Comparison of ENCODE assay signal across 9 mouse cellular contexts in genomic region chr19:42325894-42326293, GRCm38 (mm10).
DNase-seq lines count a peak whose midpoint lies in the region; ATAC-seq and TF ChIP-seq lines count a peak whose summit lies in the region.
"Had no signal": no experiment of that assay in that cellular context is flagged by ENCODE, and none has a peak within 500 bp of the region (broad histone marks: within the 10 kb centered on the region; RNA-seq: fewer than 3 reads in every experiment).

No protein-coding gene starts in this region.

- no peak overlapping the region for H3K4me3 ChIP-seq in heart, embryonic 12.5 days
- no peak overlapping the region for H3K4me3 ChIP-seq in MEL (ENCODE audit: control insufficient read depth in 1 of 2, insufficient read depth in 1 of 2, low read depth in 2 of 2, low read length in 2 of 2)
- H3K4me3 ChIP-seq in embryonic facial prominence, embryonic 10.5 days = no peak overlapping the region
- H3K4me3 ChIP-seq in kidney, adult 2 months (ENCODE audit: insufficient read depth, low read depth, low read length) = no peak overlapping the region

- no peak overlapping the region for H3K4me2 ChIP-seq in heart, embryonic 12.5 days

- no peaks in the 10 kb centered on the region for H3K4me1 ChIP-seq in heart, embryonic 12.5 days (replicated peaks)
- no peaks in the 10 kb centered on the region for H3K4me1 ChIP-seq in MEL (ENCODE audit: control insufficient read depth in 1 of 2, insufficient read depth in 2 of 2, low read length in 2 of 2)
- 0 out of 2 replicates have a peak, but pooled peaks cover 4% of the 10 kb centered on the region for H3K4me1 ChIP-seq in embryonic facial prominence, embryonic 10.5 days
- no peaks in the 10 kb centered on the region for H3K4me1 ChIP-seq in kidney, adult 2 months (ENCODE audit: control insufficient read depth, insufficient read depth, low read length)

- H3K79me2 ChIP-seq in MEL (ENCODE audit: control insufficient read depth, insufficient read depth, low read length, poor library complexity) = no peaks in the 10 kb centered on the region

- H3K27me3 ChIP-seq in heart, embryonic 12.5 days (replicated peaks) = peaks cover 48% of the 10 kb centered on the region
- H3K27me3 ChIP-seq in MEL (ENCODE audit: control insufficient read depth in 1 of 2, insufficient read depth in 2 of 2, low read length in 2 of 2) = no peaks in the 10 kb centered on the region
- H3K27me3 ChIP-seq in embryonic facial prominence, embryonic 10.5 days (replicated peaks; ENCODE audit: low read depth, poor library complexity, severe bottlenecking) = no peaks in the 10 kb centered on the region; the same call in 1 of the 2 replicates
- H3K27me3 ChIP-seq in kidney, adult 2 months (replicated peaks; ENCODE audit: control insufficient read depth, insufficient read depth, low read length) = no peaks in the 10 kb centered on the region

- 8% methylated on average over 11 of the region's 11 CpGs for WGBS in heart, embryonic 12.5 days
- 7% methylated on average over 11 of the region's 11 CpGs for WGBS in embryonic facial prominence, embryonic 10.5 days
- WGBS in kidney, adult 2 months = 3% methylated on average over 11 of the region's 11 CpGs

- no peak for TF ChIP-seq POLR2A in MEL (IDR thresholded peaks at IDR 0.05; ENCODE audit: control insufficient read depth in 1 of 2, insufficient read depth in 1 of 2, low read depth in 1 of 2, low read length in 2 of 2, poor library complexity in 1 of 2)
- no peak for TF ChIP-seq POLR2A in kidney, adult 2 months (IDR thresholded peaks at IDR 0.05; ENCODE audit: low read depth, low read length)

- no peak for TF ChIP-seq RAD21 in MEL (IDR thresholded peaks at IDR 0.05; ENCODE audit: low read depth, low read length)

- peak; percentile 46 for DNase-seq in heart, adult 8-10 months (ENCODE audit: low spot score)
- peak; percentile 35 for DNase-seq in MEL (ENCODE audit: low read depth, low spot score)
- peak; percentile 79 for DNase-seq in embryonic facial prominence, embryonic 10.5 days (ENCODE audit: low spot score)
- DNase-seq in kidney, adult 2 months = peak; percentile 65
- DNase-seq in frontal cortex, postnatal 25 days (ENCODE audit: low spot score in 2 of 2) = no peak
- no peak for DNase-seq in left cerebral cortex, adult 9 months (ENCODE audit: low spot score in 2 of 2)

- no peak for ATAC-seq in heart, embryonic 12.5 days (ENCODE audit: insufficient number of reproducible peaks, low FRiP score)
- ATAC-seq in megakaryocyte progenitor cell, adult 5-6 weeks (replicated peaks; ENCODE audit: poor library complexity) = peak; percentile 54; the same call in 1 of the 2 replicates

- H3K9me3 ChIP-seq in heart, embryonic 12.5 days (replicated peaks) = no peaks in the 10 kb centered on the region
- H3K9me3 ChIP-seq in MEL (replicated peaks; ENCODE audit: insufficient read depth, low read length) = no peaks in the 10 kb centered on the region
- no peaks in the 10 kb centered on the region for H3K9me3 ChIP-seq in embryonic facial prominence, embryonic 10.5 days
- H3K9me3 ChIP-seq: G1E had no signal

- no peak overlapping the region for H3K27ac ChIP-seq in heart, embryonic 12.5 days (ENCODE audit: poor library complexity, severe bottlenecking)
- H3K27ac ChIP-seq in MEL (ENCODE audit: control insufficient read depth, low read depth, low read length) = no peak overlapping the region
- H3K27ac ChIP-seq in embryonic facial prominence, embryonic 10.5 days (replicated peaks) = no peak overlapping the region
- no peak overlapping the region for H3K27ac ChIP-seq in kidney, adult 2 months (ENCODE audit: insufficient read depth, low read depth, low read length)

- no peaks in the 10 kb centered on the region for H3K36me3 ChIP-seq in heart, embryonic 12.5 days
- no peaks in the 10 kb centered on the region for H3K36me3 ChIP-seq in MEL (ENCODE audit: control insufficient read depth in 1 of 2, insufficient read depth in 2 of 2, low read length in 2 of 2)
- no peaks in the 10 kb centered on the region for H3K36me3 ChIP-seq in embryonic facial prominence, embryonic 10.5 days (replicated peaks)
- no peaks in the 10 kb centered on the region for H3K36me3 ChIP-seq in kidney, adult 2 months (ENCODE audit: control insufficient read depth, insufficient read depth, low read length)
- H3K36me3 ChIP-seq: G1E had no signal

- TF ChIP-seq CTCF in MEL (IDR thresholded peaks at IDR 0.05 in 2 of 3, conservative IDR thresholded peaks at IDR 0.05 in 1 of 3; ENCODE audit: control insufficient read depth in 1 of 3, insufficient read depth in 1 of 3, low read depth in 2 of 3, low read length in 3 of 3, poor library complexity in 1 of 3, severe bottlenecking in 1 of 3) = no peak
- no peak for TF ChIP-seq CTCF in kidney, adult 2 months (conservative IDR thresholded peaks at IDR 0.05; ENCODE audit: insufficient read depth, insufficient read length, low read depth, low read length)

- no peak for TF ChIP-seq EP300 in MEL (IDR thresholded peaks at IDR 0.05; ENCODE audit: low read depth in 1 of 2, low read length in 2 of 2)

- no peak overlapping the region for H3K9ac ChIP-seq in heart, embryonic 12.5 days
- H3K9ac ChIP-seq in MEL (ENCODE audit: control insufficient read depth, low read depth, low read length, poor library complexity, severe bottlenecking) = no peak overlapping the region

TF ChIP-seq in MEL, 35 proteins besides CTCF, POLR2A, EP300 and RAD21:
- TF ChIP-seq MEF2A (IDR thresholded peaks at IDR 0.05; ENCODE audit: extremely low read depth, insufficient replicate concordance, low read depth, low read length, poor library complexity, severe bottlenecking) (no peak), USF1 (IDR thresholded peaks at IDR 0.05; ENCODE audit: low read depth, low read length) (no peak), ZNF384 (IDR thresholded peaks at IDR 0.05; ENCODE audit: low read depth, low read length) (no peak), UBTF (IDR thresholded peaks at IDR 0.05; ENCODE audit: borderline replicate concordance, insufficient read depth, low read depth, low read length) (no peak), NELFE (IDR thresholded peaks at IDR 0.05; ENCODE audit: low read depth, low read length) (no peak), TCF12 (IDR thresholded peaks at IDR 0.05; ENCODE audit: low read depth, low read length) (no peak), TAL1 (IDR thresholded peaks at IDR 0.05; ENCODE audit: low read length) (no peak), POLR2AphosphoS5 (IDR thresholded peaks at IDR 0.05; ENCODE audit: borderline replicate concordance, low read depth, low read length) (no peak), MXI1 (IDR thresholded peaks at IDR 0.05; ENCODE audit: low read depth, low read length) (no peak), E2F4 (IDR thresholded peaks at IDR 0.05; ENCODE audit: borderline replicate concordance, low read depth, low read length) (no peak), ZMIZ1 (IDR thresholded peaks at IDR 0.05; ENCODE audit: low read depth, low read length) (no peak), USF2 (IDR thresholded peaks at IDR 0.05; ENCODE audit: borderline replicate concordance in 1 of 2, insufficient read depth in 1 of 2, low read depth in 1 of 2, low read length in 2 of 2) (no peak), SMC3 (IDR thresholded peaks at IDR 0.05; ENCODE audit: low read depth, low read length) (no peak), POLR2AphosphoS2 (IDR thresholded peaks at IDR 0.05; ENCODE audit: low read length) (no peak), SIN3A (IDR thresholded peaks at IDR 0.05; ENCODE audit: low read length) (no peak), TBP (IDR thresholded peaks at IDR 0.05; ENCODE audit: low read depth, low read length) (no peak), MAFK (IDR thresholded peaks at IDR 0.05; ENCODE audit: borderline replicate concordance, low read depth, low read length) (no peak)

Comparison
In these comparisons a context has a peak if more than half of its experiments do, and no peak if none do; other contexts are left out.
1. DNase-seq: peak in heart, adult 8-10 months (single experiment), MEL (single experiment), embryonic facial prominence, embryonic 10.5 days (single experiment) and kidney, adult 2 months (single experiment); none in frontal cortex, postnatal 25 days (0 of 2) and left cerebral cortex, adult 9 months (0 of 2).